ENCODE assay signal across 11 mouse cellular contexts in genomic region chr6:114814882-114815650, GRCm38 (mm10).
DNase-seq lines count a peak whose midpoint lies in the region; ATAC-seq and TF ChIP-seq lines count a peak whose summit lies in the region.
"Had no signal": no experiment of that assay in that cellular context is flagged by ENCODE, and none has a peak within 500 bp of the region (broad histone marks: within the 10 kb centered on the region; RNA-seq: fewer than 3 reads in every experiment).

No protein-coding gene starts in this region.

- no peaks in the 10 kb centered on the region for H3K36me3 ChIP-seq in heart, postnatal 0 days (replicated peaks; ENCODE audit: control insufficient read depth, insufficient read depth, low read length)
- H3K36me3 ChIP-seq in heart, embryonic 12.5 days: no peaks in the 10 kb centered on the region
- no peaks in the 10 kb centered on the region for H3K36me3 ChIP-seq in midbrain, embryonic 14.5 days (ENCODE audit: control insufficient read depth, insufficient read depth, low read length)
- no peaks in the 10 kb centered on the region for H3K36me3 ChIP-seq in midbrain, embryonic 10.5 days
- no peaks in the 10 kb centered on the region for H3K36me3 ChIP-seq in stomach, postnatal 0 days (ENCODE audit: control insufficient read depth, insufficient read depth, low read length)
- H3K36me3 ChIP-seq: liver, embryonic 15.5 days had no signal

- peaks cover 6% of the 10 kb centered on the region for H3K4me1 ChIP-seq in heart, postnatal 0 days (ENCODE audit: control insufficient read depth, insufficient read depth)
- H3K4me1 ChIP-seq in heart, embryonic 12.5 days (replicated peaks): peaks cover 33% of the 10 kb centered on the region
- 0 out of 2 replicates have a peak, but pooled peaks cover 3% of the 10 kb centered on the region for H3K4me1 ChIP-seq in midbrain, embryonic 14.5 days (ENCODE audit: control insufficient read depth, insufficient read depth, low read length)
- peaks cover 28% of the 10 kb centered on the region for H3K4me1 ChIP-seq in midbrain, embryonic 10.5 days
- H3K4me1 ChIP-seq in bone marrow, adult 2 months (ENCODE audit: control insufficient read depth, insufficient read depth, low read length): no peaks in the 10 kb centered on the region
- peaks cover 4% of the 10 kb centered on the region; the same call in 1 of the 2 replicates for H3K4me1 ChIP-seq in stomach, postnatal 0 days (replicated peaks; ENCODE audit: control insufficient read depth, insufficient read depth)

- TF ChIP-seq EP300 in heart, postnatal 0 days (IDR thresholded peaks at IDR 0.05; ENCODE audit: low read depth): no peak
- no peak for TF ChIP-seq EP300 in stomach, postnatal 0 days (optimal IDR thresholded peaks at IDR 0.05)

- WGBS in heart, postnatal 0 days: 97% methylated on average over 5 of the region's 5 CpGs
- WGBS in heart, embryonic 12.5 days: 96% methylated on average over 5 of the region's 5 CpGs
- 95% methylated on average over 5 of the region's 5 CpGs for WGBS in midbrain, embryonic 14.5 days
- over 99% methylated on average over 5 of the region's 5 CpGs for WGBS in midbrain, embryonic 10.5 days
- 92% methylated on average over 5 of the region's 5 CpGs for WGBS in bone marrow, adult 2 months
- 95% methylated on average over 5 of the region's 5 CpGs for WGBS in stomach, postnatal 0 days

- no peak for TF ChIP-seq POLR2A in bone marrow, adult 2 months (IDR thresholded peaks at IDR 0.05; ENCODE audit: borderline replicate concordance, control insufficient read depth, low read depth, low read length)

- H3K9me3 ChIP-seq in heart, postnatal 0 days (replicated peaks; ENCODE audit: control insufficient read depth, low read length): no peaks in the 10 kb centered on the region
- peaks cover 5% of the 10 kb centered on the region for H3K9me3 ChIP-seq in heart, embryonic 12.5 days (replicated peaks)
- H3K9me3 ChIP-seq in midbrain, embryonic 14.5 days (ENCODE audit: control insufficient read depth, low read length): no peaks in the 10 kb centered on the region
- H3K9me3 ChIP-seq in midbrain, embryonic 10.5 days (replicated peaks): no peaks in the 10 kb centered on the region
- H3K9me3 ChIP-seq in stomach, postnatal 0 days (ENCODE audit: control insufficient read depth, low read length): no peaks in the 10 kb centered on the region
- H3K9me3 ChIP-seq: liver, embryonic 15.5 days had no signal

- H3K27ac ChIP-seq in heart, postnatal 0 days (ENCODE audit: low read depth): no peak overlapping the region
- no peak overlapping the region; the same call in 1 of the 2 replicates for H3K27ac ChIP-seq in heart, embryonic 12.5 days (ENCODE audit: poor library complexity, severe bottlenecking)
- no peak overlapping the region for H3K27ac ChIP-seq in midbrain, embryonic 14.5 days (replicated peaks; ENCODE audit: low read depth, low read length)
- no peak overlapping the region for H3K27ac ChIP-seq in midbrain, embryonic 10.5 days (replicated peaks)
- no peak overlapping the region for H3K27ac ChIP-seq in bone marrow, adult 2 months (ENCODE audit: control insufficient read depth, insufficient read depth, low read depth, low read length, poor library complexity)
- no peak overlapping the region for H3K27ac ChIP-seq in stomach, postnatal 0 days (replicated peaks)
- H3K27ac ChIP-seq: liver, embryonic 15.5 days had no signal

- TF ChIP-seq CTCF in heart, postnatal 0 days (IDR thresholded peaks at IDR 0.05; ENCODE audit: low read depth): peak; percentile 37; the same call in 1 of the 2 replicates
- TF ChIP-seq CTCF in bone marrow, adult 2 months (IDR thresholded peaks at IDR 0.05; ENCODE audit: control insufficient read depth, insufficient read depth, low read length): peak; percentile 46
- TF ChIP-seq CTCF in stomach, postnatal 0 days (IDR thresholded peaks at IDR 0.05; ENCODE audit: low read depth): peak; percentile 61

- H3K27me3 ChIP-seq in heart, postnatal 0 days (ENCODE audit: control insufficient read depth, insufficient read depth, low read length): no peaks in the 10 kb centered on the region
- H3K27me3 ChIP-seq in heart, embryonic 12.5 days (replicated peaks): peaks cover 7% of the 10 kb centered on the region; the same call in 1 of the 2 replicates
- no peaks in the 10 kb centered on the region for H3K27me3 ChIP-seq in midbrain, embryonic 14.5 days (ENCODE audit: control insufficient read depth, insufficient read depth, low read length)
- H3K27me3 ChIP-seq in midbrain, embryonic 10.5 days (ENCODE audit: low read depth, poor library complexity, severe bottlenecking): no peaks in the 10 kb centered on the region
- H3K27me3 ChIP-seq in stomach, postnatal 0 days (ENCODE audit: control insufficient read depth, insufficient read depth, low read length): no peaks in the 10 kb centered on the region
- H3K27me3 ChIP-seq: liver, embryonic 15.5 days had no signal

- H3K4me3 ChIP-seq in heart, postnatal 0 days (ENCODE audit: low read depth, low read length): no peak overlapping the region
- no peak overlapping the region for H3K4me3 ChIP-seq in heart, embryonic 12.5 days
- H3K4me3 ChIP-seq in midbrain, embryonic 14.5 days (replicated peaks; ENCODE audit: low read depth, low read length): no peak overlapping the region
- no peak overlapping the region for H3K4me3 ChIP-seq in midbrain, embryonic 10.5 days
- H3K4me3 ChIP-seq in bone marrow, adult 2 months (replicated peaks; ENCODE audit: control insufficient read depth, low read depth, low read length): no peak overlapping the region
- no peak overlapping the region for H3K4me3 ChIP-seq in stomach, postnatal 0 days (ENCODE audit: low read depth, low read length)
- H3K4me3 ChIP-seq: liver, embryonic 15.5 days had no signal

- no peak overlapping the region for H3K9ac ChIP-seq in heart, postnatal 0 days (replicated peaks; ENCODE audit: low read depth, low read length)
- H3K9ac ChIP-seq in heart, embryonic 12.5 days: no peak overlapping the region
- no peak overlapping the region for H3K9ac ChIP-seq in midbrain, embryonic 14.5 days (replicated peaks; ENCODE audit: low read length)
- no peak overlapping the region for H3K9ac ChIP-seq in stomach, postnatal 0 days (ENCODE audit: low read length)
- H3K9ac ChIP-seq: liver, embryonic 15.5 days had no signal

- DNase-seq in heart, postnatal 0 days (ENCODE audit: low spot score): no peak
- peak; percentile 20 for DNase-seq in midbrain, embryonic 14.5 days
- DNase-seq in midbrain, embryonic 10.5 days (ENCODE audit: low spot score): no peak
- no peak for DNase-seq in stomach, postnatal 0 days (ENCODE audit: low spot score)
- no peak for DNase-seq in right cerebral cortex, postnatal 36 days (ENCODE audit: low spot score in 2 of 2)
- DNase-seq in heart, adult 9 months (ENCODE audit: low spot score in 2 of 2): no peak
- DNase-seq: gastrocnemius, postnatal 36 days; kidney, adult 18-20 months had no signal

- no peak overlapping the region for H3K4me2 ChIP-seq in heart, postnatal 0 days (ENCODE audit: low read depth, low read length)
- no peak overlapping the region for H3K4me2 ChIP-seq in heart, embryonic 12.5 days
- H3K4me2 ChIP-seq in midbrain, embryonic 14.5 days (ENCODE audit: low read length): no peak overlapping the region
- H3K4me2 ChIP-seq in stomach, postnatal 0 days (replicated peaks; ENCODE audit: low read depth): no peak overlapping the region
- H3K4me2 ChIP-seq: liver, embryonic 15.5 days had no signal

- ATAC-seq in heart, postnatal 0 days (ENCODE audit: insufficient read depth, low read depth): no peak
- no peak for ATAC-seq in heart, embryonic 12.5 days (ENCODE audit: insufficient number of reproducible peaks, low FRiP score)
- ATAC-seq in midbrain, embryonic 14.5 days (ENCODE audit: low FRiP score, low TSS enrichment): no peak
- ATAC-seq in stomach, postnatal 0 days (ENCODE audit: low FRiP score, low TSS enrichment): no peak
